Mouse (Mus musculus) kidney, adult 2 months (tissue): ENCODE results near the gene Foxf1. TPM values are rescaled to one million over a fixed set of nuclear protein-coding genes. Genes with fewer than 3 reads are reported as not detected.

ENCODE experiments used
- DNase-seq: peaks from one replicate; pipeline ENCODE4 v3.0.0; 2021
- H3K27ac ChIP-seq: fragments of 200-500 bp; 2 replicates; pipeline ENCODE4 v1.5.1; 2012; ENCODE audit warnings: low read depth, low read length, control low read depth, inconsistent platforms; ENCODE audit not compliant: insufficient read depth
- H3K27me3 ChIP-seq: fragments of 200-500 bp; replicated peaks from 2 replicates; pipeline ENCODE4 v1.6.1; 2012; ENCODE audit warnings: mild to moderate bottlenecking, moderate library complexity, low read length, inconsistent platforms; ENCODE audit not compliant: control insufficient read depth, insufficient read depth
- H3K36me3 ChIP-seq: fragments of 200-500 bp; 2 replicates; pipeline ENCODE4 v1.6.1; 2012; ENCODE audit warnings: mild to moderate bottlenecking, moderate library complexity, low read length, inconsistent platforms; ENCODE audit not compliant: control insufficient read depth, insufficient read depth
- H3K4me1 ChIP-seq: fragments of 200-500 bp; 2 replicates; pipeline ENCODE4 v1.6.1; 2011; ENCODE audit warnings: low read length; ENCODE audit not compliant: control insufficient read depth, insufficient read depth
- H3K4me3 ChIP-seq: fragments of 200-500 bp; 2 replicates; pipeline ENCODE4 v1.5.1; 2011; ENCODE audit warnings: mild to moderate bottlenecking, low read depth, low read length, control low read depth; ENCODE audit not compliant: insufficient read depth
- CTCF ChIP-seq: fragments of 200-500 bp; conservative IDR thresholded peaks from 2 replicates; pipeline ENCODE4 v1.5.1; 2011; ENCODE audit warnings: low read depth, mild to moderate bottlenecking, control low read depth, low read length, moderate library complexity, mixed read lengths; ENCODE audit not compliant: insufficient read depth, insufficient read length
- POLR2A ChIP-seq: fragments of 200-500 bp; IDR thresholded peaks from one replicate; pipeline ENCODE4 v1.6.1; 2011; ENCODE audit warnings: low read depth, low read length, control low read depth
- WGBS: fragments of 180-500 bp; shearing (Covaris S2); methylation state at CpG from one replicate; pipeline ENCODE4 v1.1.7; 2018; 5-methylcytosine and 5-hydroxymethylcytosine counted together
- polyA plus RNA-seq: library from polyadenylated mRNA; depleted of rRNA; stranded (reverse); fragments of >200 nt; gene quantifications from 2 replicates; pipeline ENCODE4 v1.2.3, GENCODE M21; 2012

Foxf1 gene
- polyA plus RNA-seq, 1 experiment, result 0.52 TPM

- Histone ChIP-seq H3K4me1 (no peaks in the 10 kb centered on the region), H3K36me3 (no peaks in the 10 kb centered on the region), H3K4me3 (0 out of 2 replicates have a peak overlapping the region, but pooled peaks have one; percentile 7), H3K27ac (no peak overlapping the region), H3K27me3 (no peaks in the 10 kb centered on the region)
- WGBS, result 42% methylated on average over 6 of the region's 6 CpGs
- TF ChIP-seq POLR2A, result no peak
- no peak for DNase-seq
Observed at GRCm38 (mm10) chr8:121126191-121126590, 42.0 kb downstream of the Foxf1 start.

- DNase-seq, result no peak
- no peaks in the 10 kb centered on the region for H3K36me3 ChIP-seq
- H3K4me1 ChIP-seq, result no peaks in the 10 kb centered on the region
- no peaks in the 10 kb centered on the region for H3K27me3 ChIP-seq
- TF ChIP-seq CTCF, result no peak
- no peak overlapping the region for H3K4me3 ChIP-seq
- H3K27ac ChIP-seq, result no peak overlapping the region
- WGBS, result 58% methylated on average over 6 of the region's 6 CpGs
Observed at GRCm38 (mm10) chr8:121126694-121127093, 42.5 kb downstream of the Foxf1 start.

- WGBS, result 53% methylated on average over 11 of the region's 11 CpGs
- no peaks in the 10 kb centered on the region for H3K27me3 ChIP-seq
- H3K4me1 ChIP-seq, result no peaks in the 10 kb centered on the region
- H3K36me3 ChIP-seq, result no peaks in the 10 kb centered on the region
- no peak for TF ChIP-seq CTCF
- no peak for TF ChIP-seq POLR2A
- H3K27ac ChIP-seq, result no peak overlapping the region
- no peak overlapping the region for H3K4me3 ChIP-seq
- DNase-seq, result no peak
Observed at GRCm38 (mm10) chr8:121127291-121127701, 43.1 kb downstream of the Foxf1 start.

- H3K4me3 ChIP-seq, result no peak within 1 kb of the TSS
- WGBS, result 16% methylated on average over 43 of the region's 43 CpGs
- DNase-seq, result no peak
- no peaks in the 10 kb centered on the region for H3K36me3 ChIP-seq
- no peaks in the 10 kb centered on the region for H3K4me1 ChIP-seq
- TF ChIP-seq POLR2A (no peak), CTCF (no peak)
- no peak within 1 kb of the TSS for H3K27ac ChIP-seq
- no peaks in the 10 kb centered on the region for H3K27me3 ChIP-seq
Observed at GRCm38 (mm10) chr8:121127756-121128375, 43.7 kb downstream of the Foxf1 start, which contains the start of gene Foxl1. Gene Foxl1 (plus strand): TSS chr8:121127940.

- Histone ChIP-seq H3K36me3 (no peaks in the 10 kb centered on the region), H3K4me3 (no peak overlapping the region), H3K27ac (no peak overlapping the region), H3K4me1 (no peaks in the 10 kb centered on the region), H3K27me3 (no peaks in the 10 kb centered on the region)
- TF ChIP-seq CTCF (no peak), POLR2A (no peak)
- 18% methylated on average over 55 of the region's 55 CpGs for WGBS
- no peak for DNase-seq
Observed at GRCm38 (mm10) chr8:121128531-121129264, 44.5 kb downstream of the Foxf1 start.

GRCm38 (mm10) chr8:121129265-121129940, 45.2 kb downstream of the Foxf1 start:
- H3K4me1 ChIP-seq, result no peaks in the 10 kb centered on the region
- no peaks in the 10 kb centered on the region for H3K36me3 ChIP-seq
- DNase-seq, result no peak
- no peak overlapping the region for H3K27ac ChIP-seq
- WGBS, result 71% methylated on average over 16 of the region's 16 CpGs
- no peaks in the 10 kb centered on the region for H3K27me3 ChIP-seq
- no peak overlapping the region for H3K4me3 ChIP-seq
- no peak for TF ChIP-seq POLR2A
- no peak for TF ChIP-seq CTCF

- Histone ChIP-seq H3K4me1 (no peaks in the 10 kb centered on the region), H3K27me3 (no peaks in the 10 kb centered on the region)
- WGBS, result 40% methylated on average over 5 of the region's 5 CpGs
Observed at GRCm38 (mm10) chr8:121130522-121130921, 46.3 kb downstream of the Foxf1 start.

More at GRCm38 (mm10) chr8:121130522-121130921, 46.3 kb downstream of the Foxf1 start:
- H3K4me3 ChIP-seq, result no peak overlapping the region
- H3K27ac ChIP-seq, result no peak overlapping the region
- DNase-seq, result no peak
- H3K36me3 ChIP-seq, result no peaks in the 10 kb centered on the region
- TF ChIP-seq CTCF (peak; percentile 47), POLR2A (no peak)
